Mouse (Mus musculus) stomach, postnatal 0 days (tissue): Measurements from ENCODE around the gene Serpinf2.

Experiments
- CTCF ChIP-seq: IDR thresholded peaks from 2 replicates; pipeline ENCODE4 v1.5.1; 2016; ENCODE audit warnings: antibody characterized with exemption, low read depth, mild to moderate bottlenecking, moderate library complexity
- EP300 ChIP-seq: optimal IDR thresholded peaks from 2 replicates; pipeline ENCODE3; 2016; ENCODE audit warnings: antibody characterized with exemption

- TF ChIP-seq CTCF (no peak), EP300 (no peak)
Measured at GRCm38 (mm10) chr11:75469261-75469660, 29.9 kb upstream of the Serpinf2 start.
